Mouse (Mus musculus) G1E (cell line): ENCODE data around the gene Mecom. TPM values are rescaled to one million over a fixed set of nuclear protein-coding genes. Genes with fewer than 3 reads are reported as not detected.

Experiments
- ATAC-seq: 2 replicates; pipeline ENCODE4 v1.8.0; 2016; ENCODE audit warnings: mild to moderate bottlenecking; ENCODE audit not compliant: insufficient number of reproducible peaks, poor library complexity, low FRiP score, severe bottlenecking; ENCODE audit errors: extremely low read depth
- DNase-seq: peaks from one replicate; pipeline ENCODE4 v3.0.0; 2012; ENCODE audit warnings: low spot score
- H3K27me3 ChIP-seq: 2 replicates; pipeline ENCODE4 v1.6.1; 2012; ENCODE audit warnings: mild to moderate bottlenecking, low read length, inconsistent platforms; ENCODE audit not compliant: insufficient read depth
- H3K36me3 ChIP-seq: replicated peaks from 2 replicates; pipeline ENCODE3; 2012; ENCODE audit warnings: mild to moderate bottlenecking, inconsistent platforms
- H3K4me1 ChIP-seq: 2 replicates; pipeline ENCODE4 v1.6.1; 2012; ENCODE audit warnings: low read depth, low read length, inconsistent platforms, mixed read lengths; ENCODE audit not compliant: insufficient read depth
- H3K4me3 ChIP-seq: 2 replicates; pipeline ENCODE4 v1.5.1; 2012; ENCODE audit warnings: low read depth, mild to moderate bottlenecking, inconsistent platforms, low read length, moderate library complexity, mixed read lengths
- H3K9me3 ChIP-seq: replicated peaks from 2 replicates; pipeline ENCODE4 v1.6.1; 2012; ENCODE audit warnings: inconsistent platforms
- CTCF ChIP-seq: IDR thresholded peaks from 2 replicates; pipeline ENCODE4 v1.5.1; 2012; ENCODE audit warnings: low read depth, low read length, inconsistent platforms, mixed read lengths
- GATA1 ChIP-seq: IDR thresholded peaks from 2 replicates; pipeline ENCODE4 v1.6.1; 2012; ENCODE audit warnings: borderline replicate concordance, low read length, inconsistent platforms, mixed read lengths
- GATA2 ChIP-seq: IDR thresholded peaks from 2 replicates; pipeline ENCODE4 v1.6.1; 2012; ENCODE audit warnings: low read depth, low read length, inconsistent platforms, borderline replicate concordance
- POLR2AphosphoS5 ChIP-seq: IDR thresholded peaks from 2 replicates; pipeline ENCODE4 v1.6.1; 2012; ENCODE audit warnings: low read depth, low read length, inconsistent platforms; ENCODE audit not compliant: insufficient replicate concordance
- TAL1 ChIP-seq: conservative IDR thresholded peaks from 2 replicates; pipeline ENCODE4 v1.6.1; 2012; ENCODE audit warnings: low read depth, low read length, inconsistent platforms, mixed read lengths
- polyA plus RNA-seq: library from polyadenylated mRNA; stranded (reverse); fragments of >175 nt; gene quantifications from 2 replicates; pipeline ENCODE4 v1.2.3, GENCODE M21; 2012
- total RNA-seq, 2 experiments: library from RNA; stranded (forward) in 1 of 2; stranded (reverse) in 1 of 2; fragments of 200-1000 nt in 1 of 2; fragments of >200 nt in 1 of 2; fragmentation: Nextera tagmentation in 1 of 2; gene quantifications; 2 replicates each; pipeline ENCODE4 v1.2.3; 2014 to 2017

Mecom gene
- total and polyA plus RNA-seq, 3 experiments = 0.05 TPM; not detected in 2

- DNase-seq (no peak), ATAC-seq (no peak)
- no peaks in the 10 kb centered on the region for H3K27me3 ChIP-seq
- H3K4me1 ChIP-seq = no peaks in the 10 kb centered on the region
- H3K4me3 ChIP-seq = no peak overlapping the region
- H3K9me3 ChIP-seq = 0 out of 2 replicates have a peak, but pooled peaks cover 4% of the 10 kb centered on the region
- TF ChIP-seq GATA1 = no peak
- no peak for TF ChIP-seq CTCF
- no peak for TF ChIP-seq GATA2
- TF ChIP-seq POLR2AphosphoS5 = no peak
- no peak for TF ChIP-seq TAL1
- H3K36me3 ChIP-seq = no peaks in the 10 kb centered on the region
Observed at GRCm38 (mm10) chr3:30245950-30246349, 301.9 kb downstream of the Mecom start.

DNA sequence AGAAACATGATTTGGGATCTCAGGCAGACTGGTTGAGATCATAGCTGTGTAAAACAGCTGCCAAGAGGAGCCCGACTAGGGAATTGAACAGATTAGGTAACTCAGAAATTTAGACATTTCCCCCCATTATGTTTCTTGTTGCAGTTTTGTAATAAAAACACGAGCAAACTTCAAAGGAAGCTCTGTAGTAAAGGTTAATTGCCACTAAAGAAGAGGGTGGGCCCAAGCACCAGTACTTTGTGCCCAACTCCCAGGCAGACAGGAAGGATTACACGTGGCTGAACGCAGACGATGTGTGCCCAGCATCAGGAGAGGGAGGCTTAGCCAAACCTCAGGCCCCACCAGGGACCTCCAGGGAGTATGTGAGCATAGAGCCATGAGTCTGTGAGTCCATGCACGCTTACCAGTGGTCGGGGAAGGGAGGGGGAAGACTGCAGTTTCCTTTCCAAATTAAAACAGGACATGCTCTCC, 303.4 kb downstream of the Mecom start:
- no peak for TF ChIP-seq GATA1
- no peak for TF ChIP-seq TAL1
- no peak for TF ChIP-seq POLR2AphosphoS5
- no peak for TF ChIP-seq CTCF
- TF ChIP-seq GATA2 = no peak
- Histone ChIP-seq H3K27me3 (no peaks in the 10 kb centered on the region), H3K36me3 (no peaks in the 10 kb centered on the region), H3K9me3 (0 out of 2 replicates have a peak, but pooled peaks cover 4% of the 10 kb centered on the region), H3K4me3 (no peak overlapping the region), H3K4me1 (no peaks in the 10 kb centered on the region)
- DNase-seq (no peak), ATAC-seq (no peak)

GRCm38 (mm10) chr3:30243776-30244275, 304.0 kb downstream of the Mecom start:
- Histone ChIP-seq H3K4me1 (no peaks in the 10 kb centered on the region), H3K9me3 (0 out of 2 replicates have a peak, but pooled peaks cover 4% of the 10 kb centered on the region), H3K36me3 (no peaks in the 10 kb centered on the region), H3K27me3 (no peaks in the 10 kb centered on the region), H3K4me3 (no peak overlapping the region)
- DNase-seq = no peak
- TF ChIP-seq CTCF (no peak), POLR2AphosphoS5 (no peak)
- no peak for ATAC-seq

DNA sequence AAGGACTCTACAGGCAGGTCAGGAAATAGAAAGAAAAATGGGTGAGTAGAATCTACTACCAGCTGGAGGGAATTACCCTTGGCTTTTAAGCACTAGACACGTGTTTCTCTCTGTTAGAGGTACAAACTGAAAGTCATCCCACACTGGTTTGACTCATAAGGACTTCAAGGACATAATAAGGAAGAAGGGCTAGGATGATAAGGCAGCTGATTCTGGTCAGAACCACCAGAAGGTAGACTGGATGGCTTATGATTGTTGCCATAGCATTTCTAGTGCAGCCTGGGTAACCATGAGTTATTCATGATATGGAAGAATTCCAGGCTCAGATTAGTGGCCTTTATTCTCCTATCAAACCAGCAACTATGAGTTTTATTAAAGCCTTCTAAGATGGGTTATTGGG, 308.4 kb downstream of the Mecom start:
- no peaks in the 10 kb centered on the region for H3K27me3 ChIP-seq
- TF ChIP-seq GATA2 (no peak), GATA1 (no peak), CTCF (no peak), POLR2AphosphoS5 (no peak), TAL1 (no peak)
- no peak for ATAC-seq
- H3K36me3 ChIP-seq = no peaks in the 10 kb centered on the region
- DNase-seq = no peak
- no peak overlapping the region for H3K4me3 ChIP-seq
- H3K9me3 ChIP-seq = no peaks in the 10 kb centered on the region
- no peaks in the 10 kb centered on the region for H3K4me1 ChIP-seq

DNA sequence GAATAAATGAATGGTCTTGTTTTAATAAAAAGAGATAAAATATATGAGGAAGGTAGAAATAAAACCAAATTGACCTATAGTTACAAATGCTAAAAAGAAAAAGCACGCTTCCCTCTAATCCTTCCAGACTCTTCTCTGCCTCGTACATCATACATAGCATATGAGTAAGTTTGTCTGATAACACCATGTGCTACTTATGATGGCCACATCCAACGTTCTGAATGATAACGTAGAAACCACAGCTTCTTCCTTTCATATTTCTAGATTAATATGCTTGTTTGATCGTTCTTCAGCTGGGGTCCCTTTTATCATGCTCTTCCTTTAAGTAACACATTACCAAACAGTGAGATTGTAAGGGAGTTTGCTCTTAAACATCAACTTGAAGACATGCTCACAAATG, 310.3 kb downstream of the Mecom start:
- ATAC-seq (no peak), DNase-seq (no peak)
- Histone ChIP-seq H3K4me1 (no peaks in the 10 kb centered on the region), H3K9me3 (no peaks in the 10 kb centered on the region), H3K36me3 (no peaks in the 10 kb centered on the region), H3K27me3 (no peaks in the 10 kb centered on the region), H3K4me3 (no peak overlapping the region)
- TF ChIP-seq GATA1 (no peak), POLR2AphosphoS5 (no peak), TAL1 (no peak), GATA2 (no peak), CTCF (no peak)

DNA sequence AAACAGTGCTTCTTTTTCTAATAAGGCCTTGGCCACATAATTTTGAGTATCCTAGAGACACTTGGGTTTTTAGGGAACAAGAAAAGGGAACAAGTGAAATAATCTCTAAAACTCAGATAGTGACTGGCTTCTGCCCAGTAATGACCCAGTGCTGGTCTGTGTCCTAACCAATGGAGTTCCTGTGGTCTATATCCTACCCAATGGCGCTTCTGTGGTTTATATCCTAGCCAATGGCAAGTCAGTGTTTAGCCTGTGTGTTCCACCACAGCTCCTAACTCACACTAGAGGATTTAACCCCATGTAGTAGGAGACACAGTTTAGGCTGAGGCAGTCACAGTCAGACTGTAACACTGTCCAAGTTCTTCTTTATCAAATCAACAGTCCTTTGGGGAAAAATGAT, 313.8 kb downstream of the Mecom start:
- DNase-seq (no peak), ATAC-seq (no peak)
- Histone ChIP-seq H3K4me3 (no peak overlapping the region), H3K36me3 (no peaks in the 10 kb centered on the region), H3K4me1 (no peaks in the 10 kb centered on the region), H3K27me3 (no peaks in the 10 kb centered on the region), H3K9me3 (peaks cover 7% of the 10 kb centered on the region)
- no peak for TF ChIP-seq GATA1
- TF ChIP-seq TAL1 = no peak
- no peak for TF ChIP-seq GATA2
- TF ChIP-seq POLR2AphosphoS5 = no peak
- no peak for TF ChIP-seq CTCF

- Histone ChIP-seq H3K27me3 (no peaks in the 10 kb centered on the region), H3K36me3 (no peaks in the 10 kb centered on the region), H3K9me3 (peaks cover 7% of the 10 kb centered on the region), H3K4me1 (no peaks in the 10 kb centered on the region), H3K4me3 (no peak overlapping the region)
- no peak for TF ChIP-seq GATA2
- TF ChIP-seq GATA1 = no peak
- DNase-seq (no peak), ATAC-seq (no peak)
Observed at GRCm38 (mm10) chr3:30227964-30228670, 319.7 kb downstream of the Mecom start.
